Mouse (Mus musculus): ENCODE data around the gene Tmem135.

The Tmem135 gene

GRCm38 (mm10) chr7:89388981-89389380 is 15.0 kb downstream of the Tmem135 start:
- no peak for DNase-seq (ENCODE audit: low spot score in 2 of 2)

- DNase-seq (ENCODE audit: low spot score in 2 of 2) = no peak
Measured at GRCm38 (mm10) chr7:89382892-89383291, 21.1 kb downstream of the Tmem135 start.

- no peak for DNase-seq (ENCODE audit: low spot score in 2 of 2)
Measured at GRCm38 (mm10) chr7:89380935-89381705, 22.9 kb downstream of the Tmem135 start.

- no peak for DNase-seq (ENCODE audit: low spot score in 2 of 2)
Measured at GRCm38 (mm10) chr7:89371623-89372295, 32.3 kb downstream of the Tmem135 start.

GRCm38 (mm10) chr7:89370917-89371316 is 33.1 kb downstream of the Tmem135 start:
- DNase-seq (ENCODE audit: low spot score in 2 of 2) = peak in 1 of 2 experiments; percentile 55

GRCm38 (mm10) chr7:89370086-89370485 is 33.9 kb downstream of the Tmem135 start:
- DNase-seq (ENCODE audit: low spot score in 2 of 2) = no peak

- DNase-seq (ENCODE audit: low spot score in 2 of 2) = no peak
Measured at GRCm38 (mm10) chr7:89367643-89368042, 36.4 kb downstream of the Tmem135 start.

GRCm38 (mm10) chr7:89365135-89365880 is 38.7 kb downstream of the Tmem135 start:
- DNase-seq (ENCODE audit: low spot score in 2 of 2) = no peak

GRCm38 (mm10) chr7:89363975-89364374 is 40.0 kb downstream of the Tmem135 start:
- no peak for DNase-seq (ENCODE audit: low spot score in 2 of 2)

- peak in 1 of 2 experiments; percentile 29 for DNase-seq (ENCODE audit: low spot score in 2 of 2)
Measured at GRCm38 (mm10) chr7:89356307-89356706, 47.7 kb downstream of the Tmem135 start.

GRCm38 (mm10) chr7:89355519-89356255 is 48.3 kb downstream of the Tmem135 start:
- DNase-seq (ENCODE audit: low spot score in 2 of 2) = no peak

- no peak for DNase-seq (ENCODE audit: low spot score in 2 of 2)
Measured at GRCm38 (mm10) chr7:89342021-89342420, 62.0 kb downstream of the Tmem135 start.

GRCm38 (mm10) chr7:89339808-89340207 is 64.2 kb downstream of the Tmem135 start:
- DNase-seq (ENCODE audit: low spot score in 2 of 2) = no peak

GRCm38 (mm10) chr7:89339142-89339435 is 64.9 kb downstream of the Tmem135 start:
- DNase-seq (ENCODE audit: low spot score in 2 of 2) = no peak

GRCm38 (mm10) chr7:89338350-89339141 is 65.5 kb downstream of the Tmem135 start:
- DNase-seq (ENCODE audit: low spot score in 2 of 2) = peak; percentile 91 to 93

GRCm38 (mm10) chr7:89337711-89338349 is 66.2 kb downstream of the Tmem135 start:
- DNase-seq (ENCODE audit: low spot score in 2 of 2) = no peak

- DNase-seq (ENCODE audit: low spot score in 2 of 2) = no peak
Measured at GRCm38 (mm10) chr7:89336434-89336833, 67.6 kb downstream of the Tmem135 start.

GRCm38 (mm10) chr7:89335316-89335715 is 68.7 kb downstream of the Tmem135 start:
- no peak for DNase-seq (ENCODE audit: low spot score in 2 of 2)

- DNase-seq (ENCODE audit: low spot score in 2 of 2) = no peak
Measured at GRCm38 (mm10) chr7:89329896-89330295, 74.1 kb downstream of the Tmem135 start.

GRCm38 (mm10) chr7:89327731-89328130 is 76.3 kb downstream of the Tmem135 start:
- DNase-seq (ENCODE audit: low spot score in 2 of 2) = no peak

GRCm38 (mm10) chr7:89326761-89327160 is 77.3 kb downstream of the Tmem135 start:
- no peak for DNase-seq (ENCODE audit: low spot score in 2 of 2)
